Mouse (Mus musculus): ENCODE measurements around the gene Farp1. TPM values are rescaled to one million over a fixed set of nuclear protein-coding genes. Genes with fewer than 3 reads are reported as not detected.

Farp1 gene
- polyA plus RNA-seq, 1 experiment, result 28.8 TPM

GRCm38 (mm10) chr14:121073093-121073866, 38.3 kb downstream of the Farp1 start:
- Histone ChIP-seq H3K4me3 (ENCODE audit: insufficient read depth, low read depth, low read length) (no peak overlapping the region), H3K27me3 (replicated peaks; ENCODE audit: control insufficient read depth, insufficient read depth, low read length) (no peaks in the 10 kb centered on the region), H3K4me1 (ENCODE audit: control insufficient read depth, insufficient read depth, low read length) (no peaks in the 10 kb centered on the region; the same call in 1 of the 2 replicates), H3K27ac (ENCODE audit: insufficient read depth, low read depth, low read length) (no peak overlapping the region), H3K36me3 (ENCODE audit: control insufficient read depth, insufficient read depth, low read length) (no peaks in the 10 kb centered on the region; the same call in 1 of the 2 replicates)
- no peak; the same call in 1 of the 2 replicates for TF ChIP-seq CTCF (conservative IDR thresholded peaks at IDR 0.05; ENCODE audit: insufficient read depth, insufficient read length, low read depth, low read length)
- no peak for TF ChIP-seq POLR2A (IDR thresholded peaks at IDR 0.05; ENCODE audit: low read depth, low read length)
- WGBS, result 86% methylated on average over 5 of the region's 5 CpGs
- DNase-seq, result no peak

- 95% methylated on average over 2 of the region's 2 CpGs for WGBS
- H3K27ac ChIP-seq (ENCODE audit: insufficient read depth, low read depth, low read length), result no peak overlapping the region
- H3K36me3 ChIP-seq (ENCODE audit: control insufficient read depth, insufficient read depth, low read length), result no peaks in the 10 kb centered on the region; the same call in 1 of the 2 replicates
- DNase-seq, result no peak
- no peak for TF ChIP-seq CTCF (conservative IDR thresholded peaks at IDR 0.05; ENCODE audit: insufficient read depth, insufficient read length, low read depth, low read length)
- no peak for TF ChIP-seq POLR2A (IDR thresholded peaks at IDR 0.05; ENCODE audit: low read depth, low read length)
- no peaks in the 10 kb centered on the region for H3K27me3 ChIP-seq (replicated peaks; ENCODE audit: control insufficient read depth, insufficient read depth, low read length)
- no peak overlapping the region for H3K4me3 ChIP-seq (ENCODE audit: insufficient read depth, low read depth, low read length)
- no peaks in the 10 kb centered on the region; the same call in 1 of the 2 replicates for H3K4me1 ChIP-seq (ENCODE audit: control insufficient read depth, insufficient read depth, low read length)
These were observed 39.3 kb downstream of the Farp1 start for GRCm38 (mm10) chr14:121074197-121074734.

GRCm38 (mm10) chr14:121080739-121081138, 45.7 kb downstream of the Farp1 start:
- Histone ChIP-seq H3K4me1 (ENCODE audit: control insufficient read depth, insufficient read depth, low read length) (no peaks in the 10 kb centered on the region), H3K36me3 (ENCODE audit: control insufficient read depth, insufficient read depth, low read length) (no peaks in the 10 kb centered on the region), H3K27me3 (replicated peaks; ENCODE audit: control insufficient read depth, insufficient read depth, low read length) (no peaks in the 10 kb centered on the region), H3K4me3 (ENCODE audit: insufficient read depth, low read depth, low read length) (no peak overlapping the region), H3K27ac (ENCODE audit: insufficient read depth, low read depth, low read length) (no peak overlapping the region)
- WGBS, result 74% methylated on average over 5 of the region's 5 CpGs
- DNase-seq, result no peak
- TF ChIP-seq POLR2A (IDR thresholded peaks at IDR 0.05; ENCODE audit: low read depth, low read length), result no peak
- no peak for TF ChIP-seq CTCF (conservative IDR thresholded peaks at IDR 0.05; ENCODE audit: insufficient read depth, insufficient read length, low read depth, low read length)

- Histone ChIP-seq H3K36me3 (ENCODE audit: control insufficient read depth, insufficient read depth, low read length) (no peaks in the 10 kb centered on the region), H3K27me3 (replicated peaks; ENCODE audit: control insufficient read depth, insufficient read depth, low read length) (no peaks in the 10 kb centered on the region), H3K27ac (ENCODE audit: insufficient read depth, low read depth, low read length) (0 out of 2 replicates have a peak overlapping the region, but pooled peaks have one; percentile 3), H3K4me3 (ENCODE audit: insufficient read depth, low read depth, low read length) (no peak overlapping the region), H3K4me1 (ENCODE audit: control insufficient read depth, insufficient read depth, low read length) (no peaks in the 10 kb centered on the region)
- WGBS, result 34% methylated on average over 7 of the region's 7 CpGs
- no peak for TF ChIP-seq POLR2A (IDR thresholded peaks at IDR 0.05; ENCODE audit: low read depth, low read length)
- no peak for TF ChIP-seq CTCF (conservative IDR thresholded peaks at IDR 0.05; ENCODE audit: insufficient read depth, insufficient read length, low read depth, low read length)
- DNase-seq, result peak; percentile 43
These were observed 47.3 kb downstream of the Farp1 start for GRCm38 (mm10) chr14:121082341-121082740.

GRCm38 (mm10) chr14:121082793-121083192, 47.8 kb downstream of the Farp1 start:
- H3K36me3 ChIP-seq (ENCODE audit: control insufficient read depth, insufficient read depth, low read length), result no peaks in the 10 kb centered on the region
- no peaks in the 10 kb centered on the region for H3K4me1 ChIP-seq (ENCODE audit: control insufficient read depth, insufficient read depth, low read length)
- no peak overlapping the region for H3K4me3 ChIP-seq (ENCODE audit: insufficient read depth, low read depth, low read length)
- 53% methylated on average over 2 of the region's 2 CpGs for WGBS
- H3K27me3 ChIP-seq (replicated peaks; ENCODE audit: control insufficient read depth, insufficient read depth, low read length), result no peaks in the 10 kb centered on the region
- TF ChIP-seq CTCF (conservative IDR thresholded peaks at IDR 0.05; ENCODE audit: insufficient read depth, insufficient read length, low read depth, low read length) (no peak), POLR2A (IDR thresholded peaks at IDR 0.05; ENCODE audit: low read depth, low read length) (no peak)
- H3K27ac ChIP-seq (ENCODE audit: insufficient read depth, low read depth, low read length), result 0 out of 2 replicates have a peak overlapping the region, but pooled peaks have one; percentile 3
- no peak for DNase-seq

- no peak for DNase-seq
- no peaks in the 10 kb centered on the region for H3K27me3 ChIP-seq (replicated peaks; ENCODE audit: control insufficient read depth, insufficient read depth, low read length)
- H3K4me3 ChIP-seq (ENCODE audit: insufficient read depth, low read depth, low read length), result no peak overlapping the region
- no peak for TF ChIP-seq CTCF (conservative IDR thresholded peaks at IDR 0.05; ENCODE audit: insufficient read depth, insufficient read length, low read depth, low read length)
- TF ChIP-seq POLR2A (IDR thresholded peaks at IDR 0.05; ENCODE audit: low read depth, low read length), result no peak
- WGBS, result 87% methylated on average over 3 of the region's 3 CpGs
- no peak overlapping the region for H3K27ac ChIP-seq (ENCODE audit: insufficient read depth, low read depth, low read length)
- no peaks in the 10 kb centered on the region for H3K36me3 ChIP-seq (ENCODE audit: control insufficient read depth, insufficient read depth, low read length)
- no peaks in the 10 kb centered on the region for H3K4me1 ChIP-seq (ENCODE audit: control insufficient read depth, insufficient read depth, low read length)
These were observed 48.4 kb downstream of the Farp1 start for GRCm38 (mm10) chr14:121083352-121083751.

- TF ChIP-seq POLR2A (IDR thresholded peaks at IDR 0.05; ENCODE audit: low read depth, low read length), result no peak
- TF ChIP-seq CTCF (conservative IDR thresholded peaks at IDR 0.05; ENCODE audit: insufficient read depth, insufficient read length, low read depth, low read length), result no peak
- Histone ChIP-seq H3K36me3 (ENCODE audit: control insufficient read depth, insufficient read depth, low read length) (no peaks in the 10 kb centered on the region), H3K4me1 (ENCODE audit: control insufficient read depth, insufficient read depth, low read length) (peaks cover 8% of the 10 kb centered on the region; the same call in 1 of the 2 replicates), H3K4me3 (ENCODE audit: insufficient read depth, low read depth, low read length) (no peak overlapping the region), H3K27ac (ENCODE audit: insufficient read depth, low read depth, low read length) (no peak overlapping the region), H3K27me3 (replicated peaks; ENCODE audit: control insufficient read depth, insufficient read depth, low read length) (no peaks in the 10 kb centered on the region)
- WGBS, result 79% methylated on average over 9 of the region's 9 CpGs
- no peak for DNase-seq
These were observed 57.5 kb downstream of the Farp1 start for GRCm38 (mm10) chr14:121092517-121092916.
